In the genomic region with DNA sequence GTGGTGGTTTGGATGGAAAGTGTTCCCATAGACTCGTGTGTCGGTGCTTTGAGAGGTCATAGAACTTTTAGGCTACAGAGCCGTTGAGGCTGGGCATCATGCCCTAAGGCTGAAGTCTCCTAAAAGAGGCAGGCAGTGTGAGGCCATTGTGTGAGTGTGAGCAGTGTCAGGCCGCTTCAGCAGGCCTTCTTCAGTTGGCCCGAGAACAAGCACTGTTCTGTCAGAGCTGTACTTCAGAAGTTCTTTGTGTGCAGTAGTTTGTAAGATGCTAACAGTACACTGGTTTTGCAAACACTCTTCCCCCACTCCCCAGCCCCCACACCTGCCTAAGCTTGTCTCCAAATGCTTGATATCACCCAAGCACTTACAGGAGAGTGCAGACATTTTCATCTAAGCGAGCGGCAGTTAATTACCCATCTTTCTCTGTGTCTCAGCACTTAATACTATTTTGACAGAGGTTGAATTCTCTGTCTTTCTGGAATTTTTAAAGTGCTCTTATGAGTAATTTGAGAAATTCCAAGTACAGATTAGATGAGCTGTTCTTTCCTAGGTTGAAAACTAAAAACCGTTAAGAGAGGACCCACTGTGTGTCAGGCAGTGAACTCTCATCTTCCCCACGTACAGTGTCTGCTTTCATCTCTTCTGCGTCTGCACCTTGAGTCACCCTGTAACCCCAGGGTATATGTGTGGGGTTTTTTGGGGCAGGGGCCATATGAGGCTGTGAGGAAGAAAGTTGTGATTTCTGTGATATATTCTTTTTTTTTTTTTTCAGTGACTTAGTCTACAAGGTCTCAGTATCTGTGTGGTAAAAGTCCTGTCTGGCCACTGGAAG, we compare ENCODE assay signal across 13 mouse cellular contexts.
DNase-seq lines count a peak whose midpoint lies in the region; ATAC-seq and TF ChIP-seq lines count a peak whose summit lies in the region.
"Had no signal": no experiment of that assay in that cellular context is flagged by ENCODE, and none has a peak within 500 bp of the region (broad histone marks: within the 10 kb centered on the region; RNA-seq: fewer than 3 reads in every experiment).

No protein-coding gene starts in this region.

- WGBS in heart, embryonic 10.5 days = 64% methylated on average over 10 of the region's 10 CpGs
- WGBS in hindbrain, embryonic 13.5 days = 66% methylated on average over 10 of the region's 10 CpGs
- 74% methylated on average over 10 of the region's 10 CpGs for WGBS in stomach, postnatal 0 days
- 73% methylated on average over 10 of the region's 10 CpGs for WGBS in intestine, embryonic 16.5 days

- no peaks in the 10 kb centered on the region for H3K27me3 ChIP-seq in heart, embryonic 10.5 days (ENCODE audit: insufficient read depth, poor library complexity, severe bottlenecking)
- no peaks in the 10 kb centered on the region for H3K27me3 ChIP-seq in hindbrain, embryonic 13.5 days
- no peaks in the 10 kb centered on the region for H3K27me3 ChIP-seq in stomach, postnatal 0 days (ENCODE audit: control insufficient read depth, insufficient read depth, low read length)
- H3K27me3 ChIP-seq in intestine, embryonic 16.5 days (replicated peaks; ENCODE audit: control insufficient read depth, insufficient read depth, low read length) = no peaks in the 10 kb centered on the region
- H3K27me3 ChIP-seq: kidney, embryonic 15.5 days had no signal

- H3K9me3 ChIP-seq in heart, embryonic 10.5 days = no peaks in the 10 kb centered on the region
- H3K9me3 ChIP-seq in hindbrain, embryonic 13.5 days = no peaks in the 10 kb centered on the region
- no peaks in the 10 kb centered on the region for H3K9me3 ChIP-seq in stomach, postnatal 0 days (ENCODE audit: control insufficient read depth, low read length)
- no peaks in the 10 kb centered on the region for H3K9me3 ChIP-seq in intestine, embryonic 16.5 days (ENCODE audit: control insufficient read depth, low read length)
- H3K9me3 ChIP-seq: embryonic facial prominence, embryonic 15.5 days; G1E; kidney, embryonic 15.5 days had no signal

- peak overlapping the region; percentile 32; the same call in 1 of the 2 replicates for H3K27ac ChIP-seq in heart, embryonic 10.5 days
- H3K27ac ChIP-seq in hindbrain, embryonic 13.5 days = 0 out of 2 replicates have a peak overlapping the region, but pooled peaks have one; percentile 35
- H3K27ac ChIP-seq in stomach, postnatal 0 days (replicated peaks) = no peak overlapping the region
- no peak overlapping the region for H3K27ac ChIP-seq in intestine, embryonic 16.5 days (ENCODE audit: low read length)
- H3K27ac ChIP-seq: embryonic facial prominence, embryonic 15.5 days; kidney, embryonic 15.5 days had no signal

- TF ChIP-seq CTCF in stomach, postnatal 0 days (IDR thresholded peaks at IDR 0.05; ENCODE audit: low read depth) = no peak

- H3K4me3 ChIP-seq in heart, embryonic 10.5 days = no peak overlapping the region
- no peak overlapping the region for H3K4me3 ChIP-seq in hindbrain, embryonic 13.5 days
- no peak overlapping the region for H3K4me3 ChIP-seq in stomach, postnatal 0 days (ENCODE audit: low read depth, low read length)
- H3K4me3 ChIP-seq in intestine, embryonic 16.5 days (ENCODE audit: low read length) = no peak overlapping the region
- H3K4me3 ChIP-seq: embryonic facial prominence, embryonic 15.5 days; kidney, embryonic 15.5 days had no signal

- peaks cover 70% of the 10 kb centered on the region for H3K4me1 ChIP-seq in heart, embryonic 10.5 days
- H3K4me1 ChIP-seq in hindbrain, embryonic 13.5 days (replicated peaks) = peaks cover 64% of the 10 kb centered on the region
- H3K4me1 ChIP-seq in stomach, postnatal 0 days (replicated peaks; ENCODE audit: control insufficient read depth, insufficient read depth) = peaks cover 2% of the 10 kb centered on the region; the same call in 1 of the 2 replicates
- H3K4me1 ChIP-seq in intestine, embryonic 16.5 days (ENCODE audit: control insufficient read depth, insufficient read depth, low read length) = peaks cover 3% of the 10 kb centered on the region; the same call in 1 of the 2 replicates

- no peak for TF ChIP-seq EP300 in stomach, postnatal 0 days (optimal IDR thresholded peaks at IDR 0.05)

- no peaks in the 10 kb centered on the region for H3K36me3 ChIP-seq in heart, embryonic 10.5 days
- no peaks in the 10 kb centered on the region for H3K36me3 ChIP-seq in hindbrain, embryonic 13.5 days
- no peaks in the 10 kb centered on the region for H3K36me3 ChIP-seq in stomach, postnatal 0 days (ENCODE audit: control insufficient read depth, insufficient read depth, low read length)
- H3K36me3 ChIP-seq in intestine, embryonic 16.5 days (ENCODE audit: control insufficient read depth, insufficient read depth, low read length) = no peaks in the 10 kb centered on the region
- H3K36me3 ChIP-seq: embryonic facial prominence, embryonic 15.5 days; G1E; kidney, embryonic 15.5 days had no signal

- H3K9ac ChIP-seq in hindbrain, embryonic 13.5 days = no peak overlapping the region
- no peak overlapping the region for H3K9ac ChIP-seq in stomach, postnatal 0 days (ENCODE audit: low read length)
- H3K9ac ChIP-seq in intestine, embryonic 16.5 days (ENCODE audit: low read depth, low read length) = no peak overlapping the region
- H3K9ac ChIP-seq: embryonic facial prominence, embryonic 15.5 days; kidney, embryonic 15.5 days; liver, postnatal 0 days had no signal

- no peak overlapping the region for H3K4me2 ChIP-seq in hindbrain, embryonic 13.5 days
- no peak overlapping the region for H3K4me2 ChIP-seq in stomach, postnatal 0 days (replicated peaks; ENCODE audit: low read depth)
- H3K4me2 ChIP-seq in intestine, embryonic 16.5 days (ENCODE audit: low read depth, low read length) = no peak overlapping the region
- H3K4me2 ChIP-seq: embryonic facial prominence, embryonic 15.5 days; kidney, embryonic 15.5 days had no signal

- DNase-seq in heart, embryonic 10.5 days (ENCODE audit: low spot score) = no peak
- no peak for DNase-seq in heart, adult 11 months
- DNase-seq in retina, postnatal 1 day = peak; percentile 29
- DNase-seq in retina, embryonic 14.5 days (ENCODE audit: low spot score) = no peak
- no peak for DNase-seq in stomach, postnatal 0 days (ENCODE audit: low spot score)
- no peak for DNase-seq in cerebellum, adult 11 months
- DNase-seq: heart, postnatal 36 days; liver, postnatal 0 days had no signal

- ATAC-seq in hindbrain, embryonic 13.5 days (ENCODE audit: low FRiP score) = 0 out of 2 replicates have a peak, but pooled peaks have one; percentile 32
- ATAC-seq in stomach, postnatal 0 days (ENCODE audit: low FRiP score, low TSS enrichment) = no peak
- no peak for ATAC-seq in intestine, embryonic 16.5 days
- ATAC-seq: liver, postnatal 0 days had no signal

Comparison
In these comparisons a context has a peak if more than half of its experiments do, and no peak if none do; other contexts are left out.
1. H3K27ac ChIP-seq: peak in heart, embryonic 10.5 days (single experiment) and hindbrain, embryonic 13.5 days (single experiment); none in stomach, postnatal 0 days (single experiment) and intestine, embryonic 16.5 days (single experiment).